Mouse (Mus musculus) brain, embryonic 14.5 days (tissue): Measurements from ENCODE around the gene Nol3. TPM values are rescaled to one million over a fixed set of nuclear protein-coding genes. Genes with fewer than 3 reads are reported as not detected.

Experiments
- DNase-seq: peaks from one replicate; pipeline ENCODE4 v3.0.0-alpha.2; 2011; ENCODE audit warnings: low read depth
- CTCF ChIP-seq: fragments of 200-500 bp; IDR thresholded peaks from 2 replicates; pipeline ENCODE4 v1.5.1; 2012; ENCODE audit warnings: inconsistent platforms, mild to moderate bottlenecking, moderate library complexity, borderline replicate concordance; ENCODE audit not compliant: insufficient read depth, insufficient read length; ENCODE audit errors: extremely low read depth
- POLR2A ChIP-seq: fragments of 200-500 bp; IDR thresholded peaks from 2 replicates; pipeline ENCODE4 v1.6.1; 2012; ENCODE audit warnings: mild to moderate bottlenecking, inconsistent platforms, borderline replicate concordance; ENCODE audit not compliant: poor library complexity, insufficient read depth, insufficient read length, severe bottlenecking; ENCODE audit errors: extremely low read depth
- polyA plus RNA-seq: library from polyadenylated mRNA; depleted of rRNA; stranded (reverse); fragments of >200 nt; gene quantifications from 2 replicates; pipeline ENCODE4 v1.2.3, GENCODE M21; 2012

Nol3 gene
- polyA plus RNA-seq, 1 experiment = 1.8 TPM

DNA sequence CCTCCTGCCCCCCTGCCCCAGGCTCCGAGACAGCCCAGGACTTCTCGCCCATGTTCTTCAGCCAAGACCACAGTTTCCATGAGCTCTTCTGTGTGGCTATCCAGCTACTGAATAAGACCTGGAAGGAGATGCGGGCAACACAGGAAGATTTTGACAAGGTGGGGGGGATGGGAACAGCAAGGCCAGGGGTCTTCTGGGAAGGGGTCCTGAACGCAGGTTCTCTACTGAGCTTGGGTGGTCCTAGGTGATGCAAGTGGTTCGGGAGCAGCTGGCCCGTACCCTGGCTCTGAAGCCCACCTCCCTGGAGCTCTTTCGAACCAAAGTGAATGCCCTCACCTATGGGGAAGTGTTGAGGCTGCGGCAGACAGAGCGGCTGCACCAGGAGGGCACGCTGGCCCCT is 32.5 kb downstream of the Nol3 start:
- no peak for TF ChIP-seq CTCF
- no peak for TF ChIP-seq POLR2A

DNA sequence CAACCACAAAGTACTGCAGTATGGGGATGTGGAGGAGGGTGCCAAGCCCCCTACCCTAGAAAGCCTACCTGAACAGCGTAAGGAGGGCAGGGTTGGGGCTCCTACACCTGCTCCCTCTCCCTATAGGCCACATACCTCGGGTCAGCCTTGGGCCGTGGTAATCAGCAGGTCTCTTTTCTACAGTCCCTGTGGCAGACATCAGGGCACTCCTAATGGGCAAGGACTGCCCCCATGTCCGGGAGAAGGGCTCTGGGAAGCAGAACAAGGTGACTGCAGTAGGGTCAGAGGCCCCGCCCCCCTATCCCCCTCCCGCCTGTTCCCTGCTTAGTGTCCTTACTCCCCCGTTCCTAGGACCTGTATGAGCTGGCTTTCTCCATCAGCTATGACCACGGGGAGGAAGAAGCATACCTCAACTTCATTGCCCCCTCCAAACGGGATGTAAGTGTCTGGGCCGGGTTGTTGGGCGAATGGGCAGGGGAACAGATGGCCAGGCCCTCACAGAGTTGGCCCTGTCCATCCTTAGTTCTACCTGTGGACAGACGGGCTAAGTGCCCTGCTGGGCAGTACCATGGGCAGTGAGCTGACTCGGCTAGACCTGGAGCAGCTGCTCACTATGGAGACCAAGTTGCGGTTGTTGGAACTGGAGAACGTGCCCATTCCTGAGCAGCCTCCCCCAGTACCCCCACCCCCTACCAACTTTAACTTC is 33.4 kb downstream of the Nol3 start:
- no peak for DNase-seq
- TF ChIP-seq POLR2A = no peak
- no peak for TF ChIP-seq CTCF

More for the DNA sequence above, 32.5 kb downstream of the Nol3 start:
- no peak for DNase-seq

DNA sequence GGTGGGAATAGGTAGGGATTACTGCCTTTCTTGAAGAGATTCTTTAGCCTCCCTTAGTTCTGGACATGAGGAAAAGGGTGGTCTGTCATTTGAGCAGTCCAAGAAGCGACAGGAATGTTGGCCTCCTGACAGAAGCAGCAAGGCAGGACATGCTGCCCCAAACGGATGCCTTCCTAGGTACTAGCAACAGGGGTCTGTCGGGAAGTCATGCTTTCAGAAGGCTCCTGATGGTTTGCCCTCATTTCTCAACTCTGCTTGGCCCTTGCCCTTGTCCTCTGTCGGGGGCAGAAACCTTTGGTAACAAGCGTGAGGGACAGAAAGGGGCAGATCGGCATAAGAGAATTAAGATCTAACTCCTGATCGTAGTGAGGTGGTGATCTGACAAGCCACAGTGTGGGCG is 34.2 kb downstream of the Nol3 start:
- TF ChIP-seq CTCF (no peak), POLR2A (no peak)
- no peak for DNase-seq

DNA sequence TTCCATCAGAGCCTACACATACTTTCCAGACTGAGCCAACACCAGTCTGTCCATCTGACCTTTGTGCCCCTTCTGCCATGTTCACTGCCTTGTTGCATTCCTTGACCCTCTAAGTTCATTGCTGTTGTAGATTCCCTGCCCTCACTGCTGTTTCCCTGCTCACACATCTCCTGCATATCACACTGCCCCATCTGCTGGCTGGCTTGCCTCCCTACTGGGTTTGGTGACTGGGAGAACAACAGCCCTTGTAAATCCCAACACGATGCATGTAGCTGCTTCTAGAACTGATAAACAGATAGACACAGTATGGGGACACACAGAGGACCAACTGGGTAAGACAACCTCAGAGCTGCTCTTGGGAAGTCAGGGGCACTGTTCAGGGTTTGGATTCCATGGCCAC is 35.8 kb downstream of the Nol3 start:
- TF ChIP-seq CTCF = no peak
- no peak for TF ChIP-seq POLR2A
- no peak for DNase-seq

DNA sequence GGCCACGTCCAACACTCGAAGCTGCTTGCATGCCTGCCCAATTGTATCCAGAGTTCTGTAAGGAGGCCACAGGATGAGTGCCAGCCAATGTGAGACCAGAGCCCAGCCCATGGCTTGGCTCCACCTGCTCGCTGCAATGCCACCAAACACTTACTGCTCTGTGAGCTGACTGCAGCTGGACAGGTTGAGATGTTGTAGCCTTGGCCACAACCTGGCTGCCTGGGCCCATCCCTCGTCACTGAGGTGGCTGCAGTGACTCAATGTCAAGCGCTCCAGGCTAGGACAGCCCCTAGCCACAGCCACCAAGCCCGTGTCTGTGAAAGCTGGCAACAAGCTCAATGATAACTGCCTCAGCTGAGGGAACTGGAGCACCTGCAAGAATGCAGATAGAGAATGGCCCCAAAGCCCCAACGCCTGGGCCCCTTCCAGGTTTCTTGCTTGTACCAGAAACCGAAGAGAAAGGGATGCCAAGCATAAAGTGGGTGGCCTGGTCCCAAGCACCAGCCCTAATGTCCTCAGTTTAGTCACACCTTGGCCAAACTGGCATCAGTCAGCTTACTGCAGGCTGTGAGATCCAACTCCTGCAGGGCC is 37.0 kb downstream of the Nol3 start:
- DNase-seq = no peak

DNA sequence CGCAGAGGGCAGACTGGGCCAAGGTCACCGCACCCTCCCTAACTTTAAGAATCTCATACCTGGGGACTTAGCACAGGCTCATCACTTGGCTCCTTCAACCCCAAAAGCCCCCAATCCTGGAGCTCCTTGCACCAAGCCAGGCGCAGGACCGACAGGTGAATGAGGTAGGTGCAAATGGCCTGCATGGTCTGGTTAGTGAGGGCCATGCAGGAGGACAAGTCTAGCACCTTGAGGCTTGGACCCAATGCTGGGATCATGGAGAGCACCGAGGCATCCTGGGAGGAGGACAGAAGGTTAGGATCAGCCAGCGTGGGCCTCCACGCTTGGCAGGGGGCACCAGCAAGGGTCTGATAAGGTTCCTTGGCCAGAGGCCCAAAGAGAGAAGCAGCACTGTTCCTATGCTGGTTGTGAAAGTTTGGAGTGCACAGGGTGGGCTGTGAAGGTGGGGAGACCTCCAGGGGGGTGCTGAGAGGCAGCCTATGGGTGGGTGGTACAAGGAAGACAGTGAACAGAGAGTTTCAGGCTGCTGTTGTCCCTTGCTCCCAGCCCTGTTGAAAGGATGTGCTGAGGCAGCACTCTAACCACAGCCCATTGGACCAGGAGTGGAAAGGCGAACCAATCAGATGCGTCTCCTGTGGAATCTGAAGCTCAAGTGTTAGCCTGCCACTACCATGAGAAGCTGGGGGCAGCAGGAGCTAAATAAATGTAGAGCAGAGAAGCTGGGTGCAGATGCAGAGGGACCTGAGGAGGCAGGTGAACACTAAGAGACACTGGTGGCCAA is 37.9 kb downstream of the Nol3 start:
- no peak for TF ChIP-seq CTCF
- no peak for TF ChIP-seq POLR2A
- DNase-seq = no peak

More for the DNA sequence above, 37.0 kb downstream of the Nol3 start:
- TF ChIP-seq CTCF (no peak), POLR2A (no peak)

DNA sequence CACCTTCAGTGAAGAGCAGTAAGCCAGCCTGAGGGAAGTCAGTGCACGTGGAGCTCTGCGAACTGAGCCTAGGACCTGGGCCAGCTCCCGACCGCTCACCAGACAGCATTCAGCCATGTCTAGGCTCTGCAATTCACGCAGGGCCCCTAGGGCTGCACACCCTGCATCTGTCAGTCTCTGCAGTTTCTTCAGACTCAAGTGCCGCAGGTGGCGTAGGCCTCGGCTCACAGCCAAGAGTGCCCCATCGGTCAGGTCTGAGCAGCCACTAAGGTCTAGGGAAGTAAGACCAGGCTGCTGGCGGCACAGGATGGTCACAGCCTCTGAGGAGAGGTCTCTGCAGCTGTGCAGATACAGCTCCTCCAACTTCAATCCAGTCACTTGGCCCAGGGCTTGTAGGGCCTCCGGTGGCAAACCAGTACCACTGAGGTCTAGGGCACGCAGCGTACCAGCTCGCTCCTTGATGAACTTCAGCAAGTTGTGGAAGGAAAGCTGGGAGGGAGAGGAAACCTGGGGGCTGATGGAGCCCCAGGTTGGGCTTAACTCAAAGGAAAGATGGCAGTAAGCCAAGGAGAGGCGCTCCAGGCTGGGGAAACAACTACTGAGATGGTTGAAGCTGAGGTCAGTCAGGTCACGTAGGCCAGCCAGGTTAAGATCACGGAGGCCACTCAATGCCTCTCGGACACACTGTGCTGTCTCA is 39.3 kb downstream of the Nol3 start:
- DNase-seq = no peak
- TF ChIP-seq CTCF (no peak), POLR2A (no peak)

DNA sequence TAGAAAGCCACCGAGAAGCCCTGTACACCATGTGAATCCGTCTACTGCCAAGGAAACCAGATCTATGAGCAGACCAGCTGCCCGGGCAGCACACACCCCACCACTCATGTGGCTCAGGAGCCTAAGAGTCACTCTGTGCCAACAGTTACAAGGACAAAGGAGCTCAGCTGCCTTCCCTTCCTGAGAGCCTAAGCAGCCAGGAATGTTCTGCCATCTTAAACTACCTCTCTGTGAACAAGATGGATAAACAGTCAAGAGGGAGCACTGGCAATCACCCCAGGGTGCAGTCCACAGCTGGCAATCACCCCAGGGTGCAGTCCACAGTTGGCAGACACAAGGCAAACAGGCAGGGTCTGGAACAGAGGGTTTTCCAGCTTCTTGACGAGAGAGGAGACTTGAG is 42.0 kb downstream of the Nol3 start:
- DNase-seq = no peak
- no peak for TF ChIP-seq POLR2A
- TF ChIP-seq CTCF = no peak

DNA sequence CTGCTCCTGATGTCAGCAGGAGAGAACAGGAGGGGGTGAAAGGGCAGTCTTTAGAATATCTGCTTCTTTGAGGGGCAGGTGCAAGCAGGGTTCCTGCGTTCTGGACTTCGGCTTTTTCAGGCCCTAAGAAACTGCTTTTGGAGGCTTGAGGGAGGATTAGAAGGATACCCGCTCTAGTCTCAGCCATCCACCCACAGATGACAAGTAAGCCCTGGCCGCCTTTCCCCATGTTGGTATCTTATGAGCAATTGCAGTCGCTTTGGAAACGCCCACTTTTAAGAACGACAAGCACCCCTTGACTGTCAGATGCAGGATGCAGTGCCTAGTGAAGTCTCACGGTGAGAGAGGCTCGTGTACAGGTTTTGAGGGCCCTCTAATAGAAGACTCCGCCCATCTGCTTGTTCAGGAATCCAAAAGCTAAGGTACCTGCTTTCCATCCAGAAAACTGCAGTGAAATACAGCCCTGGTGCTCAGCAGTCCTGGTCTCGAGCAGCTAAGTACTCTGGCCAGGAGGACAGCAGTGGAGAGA is 42.8 kb downstream of the Nol3 start:
- DNase-seq = no peak
- TF ChIP-seq POLR2A (no peak), CTCF (no peak)

DNA sequence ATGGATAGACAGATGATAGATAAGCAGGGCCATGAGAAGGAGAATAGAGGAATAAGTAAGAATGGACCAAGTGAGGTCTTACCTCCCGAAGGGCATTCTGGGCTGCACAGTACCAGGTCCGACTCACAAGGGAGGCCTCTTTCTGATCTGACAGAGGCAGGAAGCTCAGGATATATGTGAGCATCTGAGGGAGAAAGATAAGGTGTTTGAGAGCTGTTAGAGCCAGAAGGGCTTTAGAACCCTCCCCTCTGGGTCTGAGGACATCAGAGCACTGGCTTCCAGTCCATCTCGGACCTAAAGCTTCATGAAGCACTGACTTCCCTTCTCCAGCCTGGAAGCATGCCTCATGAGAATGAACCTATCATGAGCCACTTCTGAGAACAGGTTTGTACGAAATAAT is 47.2 kb downstream of the Nol3 start:
- no peak for DNase-seq
- TF ChIP-seq CTCF (no peak), POLR2A (no peak)

DNA sequence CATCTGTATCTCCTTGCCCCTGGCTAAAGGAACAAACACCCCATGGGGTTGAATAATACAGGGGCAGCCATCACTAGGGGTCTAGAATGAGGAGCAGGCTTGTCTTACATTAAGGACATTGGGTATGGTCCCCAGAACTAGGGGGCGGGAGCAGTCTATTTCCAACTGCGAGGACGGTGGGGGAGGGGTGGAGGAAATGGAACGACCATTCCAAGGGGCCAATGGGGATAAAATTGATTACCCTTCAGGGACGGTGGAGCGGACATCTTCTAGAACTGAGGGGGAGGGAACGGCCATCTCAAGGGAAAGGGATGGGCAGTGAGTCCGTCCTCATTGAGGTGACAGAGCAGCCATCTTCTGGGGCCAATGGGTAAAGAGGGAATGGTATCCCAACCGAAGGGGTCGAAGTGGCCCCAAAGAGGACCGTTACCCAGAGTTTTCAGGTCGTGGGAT is 49.7 kb downstream of the Nol3 start:
- TF ChIP-seq POLR2A (no peak), CTCF (no peak)
- no peak for DNase-seq

DNA sequence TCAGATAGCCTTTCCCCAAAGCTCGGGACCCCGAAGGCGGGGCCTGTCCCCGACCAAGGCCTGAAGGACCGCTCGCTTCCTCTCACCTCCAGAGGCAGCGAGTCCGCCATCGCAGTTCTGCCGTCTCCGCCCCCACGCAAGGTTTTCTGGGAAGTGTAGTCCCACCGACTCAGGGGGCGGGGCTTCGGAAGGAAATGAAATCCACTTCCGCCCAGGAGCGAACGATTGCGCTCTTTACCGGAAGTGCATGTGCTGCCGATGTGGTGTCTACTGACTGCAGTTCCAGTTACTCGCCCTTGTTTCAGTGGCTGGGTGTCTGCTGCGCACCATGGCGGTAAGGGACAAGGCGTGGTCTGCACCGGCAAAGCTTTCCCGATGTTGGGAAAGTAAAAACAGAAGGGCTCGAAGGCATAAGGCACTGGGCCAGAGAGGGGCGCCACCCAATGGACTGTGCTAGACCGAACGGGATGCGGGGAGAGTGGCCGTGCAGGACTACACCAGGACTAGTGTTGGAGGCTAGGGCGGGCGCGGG is 50.3 kb downstream of the Nol3 start, which contains the start of the genes Lrrc29 and Tmem208:
Gene Lrrc29 (minus strand): TSS at position 138 of the 532 bp plus-strand sequence.
Gene Tmem208 (plus strand): TSS at position 214 of the 532 bp plus-strand sequence.
- TF ChIP-seq POLR2A = peak; percentile 73; the same call in 1 of the 2 replicates
- peak; percentile 34; the same call in 1 of the 2 replicates for TF ChIP-seq CTCF
- peak; percentile 99 for DNase-seq
